Mouse (Mus musculus): Measurements from ENCODE around the gene Fars2. TPM values are rescaled to one million over a fixed set of nuclear protein-coding genes. Genes with fewer than 3 reads are reported as not detected.

Fars2 gene
- polyA plus RNA-seq, 1 experiment from 2014 or later, result 38.1 TPM

DNA sequence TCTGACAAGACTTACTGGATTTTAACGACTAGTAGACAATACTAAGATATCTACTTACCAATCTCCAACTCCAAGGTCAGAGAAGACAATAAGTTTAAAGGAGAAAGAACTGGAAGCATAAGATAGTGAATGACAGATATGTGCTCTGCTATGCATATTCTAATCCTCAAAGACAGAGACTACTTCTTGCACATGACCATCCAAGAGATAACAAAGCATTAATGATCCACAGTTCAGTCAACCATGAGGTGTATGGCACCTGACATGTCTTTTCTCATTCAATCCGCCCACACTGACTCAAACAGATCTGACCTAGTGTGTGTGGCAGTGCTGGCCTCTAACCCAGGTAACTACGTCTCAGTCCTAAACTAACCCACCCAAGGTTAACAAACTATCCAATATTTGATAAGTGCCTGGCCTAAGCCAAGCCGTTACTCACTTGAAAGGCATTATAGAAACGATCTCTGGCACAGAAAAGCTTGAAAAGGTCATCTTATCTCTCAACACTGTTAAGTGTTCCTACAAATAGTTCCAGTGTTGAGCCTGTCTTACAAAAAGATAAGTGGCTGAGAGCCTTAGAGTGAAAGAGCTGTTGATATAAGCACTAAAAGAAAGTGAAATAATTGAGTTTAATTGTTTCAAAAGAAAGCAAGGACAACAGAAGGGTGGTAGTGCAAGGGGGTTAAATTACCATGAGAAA, 20.4 kb upstream of the Fars2 start:
- WGBS, result 44% methylated on average over 5 of the region's 5 CpGs
- H3K27me3 ChIP-seq (ENCODE audit: control insufficient read depth, insufficient read depth, low read depth, low read length), result no peaks in the 10 kb centered on the region
- H3K4me2 ChIP-seq (ENCODE audit: low read depth, low read length), result no peak overlapping the region
- no peak overlapping the region for H3K27ac ChIP-seq (ENCODE audit: low read length)
- no peaks in the 10 kb centered on the region for H3K9me3 ChIP-seq (ENCODE audit: control insufficient read depth, low read length)
- H3K4me1 ChIP-seq (replicated peaks; ENCODE audit: control insufficient read depth, insufficient read depth, low read length), result 0 out of 2 replicates have a peak, but pooled peaks cover 3% of the 10 kb centered on the region
- H3K9ac ChIP-seq (ENCODE audit: low read length), result no peak overlapping the region
- H3K4me3 ChIP-seq (ENCODE audit: low read length), result no peak overlapping the region
- 0 out of 2 replicates have a peak, but pooled peaks cover 2% of the 10 kb centered on the region for H3K36me3 ChIP-seq (ENCODE audit: control insufficient read depth, insufficient read depth, low read length)
- ATAC-seq (ENCODE audit: low read depth), result no peak

- H3K4me3 ChIP-seq (ENCODE audit: low read length), result no peak overlapping the region
- no peaks in the 10 kb centered on the region for H3K27me3 ChIP-seq (ENCODE audit: control insufficient read depth, insufficient read depth, low read depth, low read length)
- no peak for ATAC-seq (ENCODE audit: low read depth)
- H3K27ac ChIP-seq (ENCODE audit: low read length), result no peak overlapping the region
- no peak overlapping the region for H3K9ac ChIP-seq (ENCODE audit: low read length)
- no peaks in the 10 kb centered on the region for H3K36me3 ChIP-seq (ENCODE audit: control insufficient read depth, insufficient read depth, low read length)
- no peaks in the 10 kb centered on the region for H3K9me3 ChIP-seq (ENCODE audit: control insufficient read depth, low read length)
- 0 out of 2 replicates have a peak, but pooled peaks cover 3% of the 10 kb centered on the region for H3K4me1 ChIP-seq (replicated peaks; ENCODE audit: control insufficient read depth, insufficient read depth, low read length)
- no peak overlapping the region for H3K4me2 ChIP-seq (ENCODE audit: low read depth, low read length)
- WGBS, result 90% methylated on average over 6 of the region's 6 CpGs
Measured at GRCm38 (mm10) chr13:36105591-36105990, 11.6 kb upstream of the Fars2 start.

GRCm38 (mm10) chr13:36108528-36108927, 8.7 kb upstream of the Fars2 start:
- ATAC-seq (ENCODE audit: low read depth), result no peak
- no peak overlapping the region for H3K27ac ChIP-seq (ENCODE audit: low read length)
- H3K4me3 ChIP-seq (ENCODE audit: low read length), result no peak overlapping the region
- H3K4me1 ChIP-seq (replicated peaks; ENCODE audit: control insufficient read depth, insufficient read depth, low read length), result 0 out of 2 replicates have a peak, but pooled peaks cover 3% of the 10 kb centered on the region
- WGBS, result 89% methylated on average over 4 of the region's 4 CpGs
- no peaks in the 10 kb centered on the region for H3K27me3 ChIP-seq (ENCODE audit: control insufficient read depth, insufficient read depth, low read depth, low read length)
- no peak overlapping the region for H3K4me2 ChIP-seq (ENCODE audit: low read depth, low read length)
- no peaks in the 10 kb centered on the region for H3K9me3 ChIP-seq (ENCODE audit: control insufficient read depth, low read length)
- H3K9ac ChIP-seq (ENCODE audit: low read length), result no peak overlapping the region
- H3K36me3 ChIP-seq (ENCODE audit: control insufficient read depth, insufficient read depth, low read length), result no peaks in the 10 kb centered on the region

DNA sequence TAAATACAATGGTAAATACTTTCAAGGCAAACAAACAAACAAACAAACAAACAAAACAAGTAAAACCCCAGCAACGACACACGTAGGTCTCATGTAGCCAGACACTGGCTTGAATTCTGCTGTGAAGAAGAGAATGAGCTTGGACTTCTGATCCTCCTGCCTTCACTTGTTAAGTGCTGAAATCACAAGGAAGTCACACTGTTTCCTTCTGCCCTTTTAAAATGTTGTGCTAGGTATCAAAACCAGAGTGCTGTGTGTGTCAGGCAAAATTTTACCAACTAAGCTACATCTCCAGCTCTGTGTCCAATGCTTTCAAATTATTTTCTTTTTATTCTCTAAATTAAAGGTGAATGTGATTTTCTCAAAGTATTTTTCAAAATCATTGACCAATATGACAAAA, 5.9 kb upstream of the Fars2 start:
- no peaks in the 10 kb centered on the region for H3K36me3 ChIP-seq (ENCODE audit: control insufficient read depth, insufficient read depth, low read length)
- no peak overlapping the region for H3K4me2 ChIP-seq (ENCODE audit: low read depth, low read length)
- no peaks in the 10 kb centered on the region for H3K27me3 ChIP-seq (ENCODE audit: control insufficient read depth, insufficient read depth, low read depth, low read length)
- H3K9me3 ChIP-seq (ENCODE audit: control insufficient read depth, low read length), result no peaks in the 10 kb centered on the region
- WGBS, result 93% methylated on average over 2 of the region's 2 CpGs
- no peak overlapping the region for H3K4me3 ChIP-seq (ENCODE audit: low read length)
- no peak overlapping the region for H3K9ac ChIP-seq (ENCODE audit: low read length)
- ATAC-seq (ENCODE audit: low read depth), result no peak
- H3K27ac ChIP-seq (ENCODE audit: low read length), result no peak overlapping the region
- H3K4me1 ChIP-seq (replicated peaks; ENCODE audit: control insufficient read depth, insufficient read depth, low read length), result 0 out of 2 replicates have a peak, but pooled peaks cover 3% of the 10 kb centered on the region

DNA sequence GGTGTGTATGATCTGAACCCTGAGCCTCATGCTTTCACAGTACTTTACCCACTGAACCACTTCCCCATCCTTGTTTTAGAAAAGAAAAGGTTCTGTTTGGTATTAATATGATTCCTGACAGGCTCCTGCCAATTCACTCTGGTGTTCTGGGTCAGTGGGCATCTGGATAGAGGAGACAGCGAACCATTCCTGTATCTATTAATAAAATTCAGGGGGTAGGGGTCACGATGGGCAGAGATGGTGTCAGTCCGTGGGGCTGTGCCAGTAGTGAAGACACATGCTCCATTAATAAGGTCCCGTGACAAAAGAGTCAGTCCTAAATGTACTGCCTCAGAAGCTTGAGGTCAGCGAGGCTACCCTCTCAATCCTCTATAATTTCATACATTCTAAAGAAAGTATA, 4.0 kb upstream of the Fars2 start:
- WGBS, result 92% methylated on average over 5 of the region's 5 CpGs
- Histone ChIP-seq H3K27ac (ENCODE audit: low read length) (no peak overlapping the region), H3K9me3 (ENCODE audit: control insufficient read depth, low read length) (no peaks in the 10 kb centered on the region), H3K36me3 (ENCODE audit: control insufficient read depth, insufficient read depth, low read length) (no peaks in the 10 kb centered on the region), H3K4me2 (ENCODE audit: low read depth, low read length) (no peak overlapping the region), H3K4me3 (ENCODE audit: low read length) (no peak overlapping the region), H3K4me1 (replicated peaks; ENCODE audit: control insufficient read depth, insufficient read depth, low read length) (peaks cover 4% of the 10 kb centered on the region; the same call in 1 of the 2 replicates), H3K9ac (ENCODE audit: low read length) (no peak overlapping the region), H3K27me3 (ENCODE audit: control insufficient read depth, insufficient read depth, low read depth, low read length) (no peaks in the 10 kb centered on the region)
- no peak for ATAC-seq (ENCODE audit: low read depth)

DNA sequence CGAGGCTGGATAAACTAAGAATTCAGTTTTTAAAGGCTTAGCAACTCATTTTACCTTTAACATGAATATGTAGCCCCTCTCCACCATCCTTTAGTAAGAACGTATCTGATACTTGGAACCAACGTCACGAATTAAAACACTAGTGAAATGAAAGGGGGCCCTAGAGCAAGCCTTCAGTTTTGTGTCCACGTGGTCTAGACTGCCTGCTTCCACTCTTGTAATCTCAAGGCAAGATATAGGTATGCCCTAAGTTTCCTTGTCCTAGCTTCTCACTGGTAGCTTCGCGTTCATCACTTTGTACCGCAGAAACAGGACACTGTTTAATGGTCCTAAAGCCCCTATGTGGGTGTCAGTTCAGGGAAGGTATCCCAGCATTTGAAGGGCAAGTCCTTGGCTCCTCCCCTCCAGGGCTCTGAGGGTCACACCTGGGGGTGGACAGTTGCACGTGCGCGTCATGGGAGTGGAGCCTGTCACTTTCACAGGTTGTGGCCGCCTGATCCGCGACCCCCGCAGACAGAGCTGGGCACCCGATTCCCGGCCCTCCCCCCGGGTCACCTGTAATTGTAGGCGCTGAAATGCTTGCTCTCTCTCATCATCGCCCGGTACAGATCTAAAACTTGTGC, 581 bp upstream of the Fars2 start:
- H3K4me3 ChIP-seq (ENCODE audit: low read length), result peak overlapping the region; percentile 87
- no peaks in the 10 kb centered on the region for H3K27me3 ChIP-seq (ENCODE audit: control insufficient read depth, insufficient read depth, low read depth, low read length)
- H3K9me3 ChIP-seq (ENCODE audit: control insufficient read depth, low read length), result no peaks in the 10 kb centered on the region
- no peaks in the 10 kb centered on the region for H3K36me3 ChIP-seq (ENCODE audit: control insufficient read depth, insufficient read depth, low read length)
- WGBS, result 7% methylated on average over 21 of the region's 21 CpGs
- H3K27ac ChIP-seq (ENCODE audit: low read length), result peak overlapping the region; percentile 98; the same call in 1 of the 2 replicates
- peak overlapping the region; percentile 80 for H3K9ac ChIP-seq (ENCODE audit: low read length)
- peaks cover 4% of the 10 kb centered on the region; the same call in 1 of the 2 replicates for H3K4me1 ChIP-seq (replicated peaks; ENCODE audit: control insufficient read depth, insufficient read depth, low read length)
- ATAC-seq (ENCODE audit: low read depth), result peak; percentile 6; the same call in 1 of the 2 replicates
- H3K4me2 ChIP-seq (ENCODE audit: low read depth, low read length), result peak overlapping the region; percentile 82

GRCm38 (mm10) chr13:36119684-36120083, 2.5 kb downstream of the Fars2 start:
- Histone ChIP-seq H3K4me2 (ENCODE audit: low read depth, low read length) (no peak overlapping the region), H3K27me3 (ENCODE audit: control insufficient read depth, insufficient read depth, low read depth, low read length) (no peaks in the 10 kb centered on the region), H3K36me3 (ENCODE audit: control insufficient read depth, insufficient read depth, low read length) (no peaks in the 10 kb centered on the region), H3K9ac (ENCODE audit: low read length) (no peak overlapping the region), H3K4me1 (replicated peaks; ENCODE audit: control insufficient read depth, insufficient read depth, low read length) (peaks cover 4% of the 10 kb centered on the region; the same call in 1 of the 2 replicates), H3K27ac (ENCODE audit: low read length) (no peak overlapping the region), H3K9me3 (ENCODE audit: control insufficient read depth, low read length) (no peaks in the 10 kb centered on the region), H3K4me3 (ENCODE audit: low read length) (no peak overlapping the region)
- ATAC-seq (ENCODE audit: low read depth), result no peak
- 74% methylated on average over 4 of the region's 4 CpGs for WGBS

- no peak overlapping the region for H3K4me2 ChIP-seq (ENCODE audit: low read depth, low read length)
- no peak overlapping the region for H3K4me3 ChIP-seq (ENCODE audit: low read length)
- no peaks in the 10 kb centered on the region for H3K27me3 ChIP-seq (ENCODE audit: control insufficient read depth, insufficient read depth, low read depth, low read length)
- H3K4me1 ChIP-seq (replicated peaks; ENCODE audit: control insufficient read depth, insufficient read depth, low read length), result peaks cover 4% of the 10 kb centered on the region; the same call in 1 of the 2 replicates
- H3K9ac ChIP-seq (ENCODE audit: low read length), result no peak overlapping the region
- no peaks in the 10 kb centered on the region for H3K36me3 ChIP-seq (ENCODE audit: control insufficient read depth, insufficient read depth, low read length)
- H3K27ac ChIP-seq (ENCODE audit: low read length), result no peak overlapping the region
- H3K9me3 ChIP-seq (ENCODE audit: control insufficient read depth, low read length), result no peaks in the 10 kb centered on the region
- no peak for ATAC-seq (ENCODE audit: low read depth)
Measured at GRCm38 (mm10) chr13:36120606-36121005, 3.4 kb downstream of the Fars2 start.

GRCm38 (mm10) chr13:36129360-36130054, 12.3 kb downstream of the Fars2 start:
- H3K4me2 ChIP-seq (ENCODE audit: low read depth, low read length), result no peak overlapping the region
- H3K27ac ChIP-seq (ENCODE audit: low read length), result no peak overlapping the region
- no peak overlapping the region for H3K4me3 ChIP-seq (ENCODE audit: low read length)
- H3K9me3 ChIP-seq (ENCODE audit: control insufficient read depth, low read length), result no peaks in the 10 kb centered on the region
- no peaks in the 10 kb centered on the region for H3K4me1 ChIP-seq (replicated peaks; ENCODE audit: control insufficient read depth, insufficient read depth, low read length)
- ATAC-seq (ENCODE audit: low read depth), result no peak
- WGBS, result 95% methylated on average over 2 of the region's 2 CpGs
- no peak overlapping the region for H3K9ac ChIP-seq (ENCODE audit: low read length)
- 0 out of 2 replicates have a peak, but pooled peaks cover 2% of the 10 kb centered on the region for H3K36me3 ChIP-seq (ENCODE audit: control insufficient read depth, insufficient read depth, low read length)
- H3K27me3 ChIP-seq (ENCODE audit: control insufficient read depth, insufficient read depth, low read depth, low read length), result no peaks in the 10 kb centered on the region
